Mouse (Mus musculus) myocyte (in vitro differentiated cells): ENCODE measurements around the gene Gtpbp3.
A peak's percentile ranks its signal among the peaks of the same experiment; 100 is the strongest.

Experiments used
- CEBPB ChIP-seq: IDR thresholded peaks from 2 replicates; pipeline ENCODE4 v1.6.1; 2011; ENCODE audit warnings: mild to moderate bottlenecking, moderate library complexity; ENCODE audit not compliant: poor library complexity, insufficient read depth, severe bottlenecking
- E2F4 ChIP-seq: IDR thresholded peaks from one replicate; pipeline ENCODE4 v1.6.1; 2011; ENCODE audit warnings: mild to moderate bottlenecking, control low read depth, moderate library complexity; ENCODE audit not compliant: insufficient read depth
- MAX ChIP-seq: IDR thresholded peaks from one replicate; pipeline ENCODE4 v1.6.1; 2011; ENCODE audit warnings: low read depth, mild to moderate bottlenecking, control low read depth
- MYOD1 ChIP-seq, 3 experiments: IDR thresholded peaks; one replicate each; pipeline ENCODE4 v1.6.1; 2011; ENCODE audit warnings: control low read depth in 2 of 3, low read depth in 2 of 3, mild to moderate bottlenecking in 2 of 3, moderate library complexity in 1 of 3; ENCODE audit not compliant: insufficient read length in 2 of 3, control insufficient read depth in 1 of 3
- MYOG ChIP-seq, 3 experiments: IDR thresholded peaks; one replicate each; pipeline ENCODE4 v1.6.1; 2011; ENCODE audit warnings: control low read depth in 2 of 3, low read depth in 2 of 3, mild to moderate bottlenecking in 2 of 3; ENCODE audit not compliant: insufficient read length in 2 of 3, control insufficient read depth in 1 of 3, insufficient read depth in 1 of 3
- POLR2A ChIP-seq: IDR thresholded peaks from one replicate; pipeline ENCODE4 v1.6.1; 2011; ENCODE audit warnings: low read depth, mild to moderate bottlenecking, control low read depth, moderate library complexity; ENCODE audit not compliant: insufficient read length
- POLR2AphosphoS2 ChIP-seq: IDR thresholded peaks from one replicate; pipeline ENCODE4 v1.6.1; 2011; ENCODE audit warnings: low read depth, control low read depth; ENCODE audit not compliant: insufficient read length
- REST ChIP-seq: IDR thresholded peaks from one replicate; pipeline ENCODE4 v1.6.1; 2011; ENCODE audit warnings: mild to moderate bottlenecking, control low read depth, moderate library complexity; ENCODE audit not compliant: insufficient read depth, insufficient read length
- TCF12 ChIP-seq: IDR thresholded peaks from one replicate; pipeline ENCODE4 v1.6.1; 2011; ENCODE audit warnings: mild to moderate bottlenecking, control low read depth; ENCODE audit not compliant: poor library complexity, insufficient read depth, severe bottlenecking
- TCF3 ChIP-seq: IDR thresholded peaks from one replicate; pipeline ENCODE4 v1.6.1; 2011; ENCODE audit warnings: low read depth, control low read depth; ENCODE audit not compliant: insufficient read length
- USF1 ChIP-seq: IDR thresholded peaks from one replicate; pipeline ENCODE4 v1.6.1; 2011; ENCODE audit warnings: low read depth, mild to moderate bottlenecking, control low read depth, moderate library complexity

DNA sequence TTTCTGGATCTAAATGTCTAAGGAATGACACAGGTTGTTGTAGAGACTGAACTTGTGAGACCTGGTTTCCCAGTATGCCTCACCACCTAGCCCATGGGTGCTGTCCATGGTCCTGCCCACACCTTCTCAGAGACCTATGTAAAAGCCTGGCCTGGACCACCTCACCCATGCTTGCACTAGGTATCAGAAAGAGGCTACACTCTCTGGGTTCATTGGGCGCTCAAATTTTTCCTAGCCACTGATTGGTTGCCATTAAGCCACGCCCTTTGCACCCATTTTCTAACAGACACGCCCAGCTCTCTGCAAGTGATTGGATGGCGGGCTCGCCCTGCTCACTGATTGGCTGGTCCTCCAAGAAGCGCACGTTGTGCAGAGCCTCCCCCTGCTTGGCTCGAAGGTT is 4.0 kb upstream of the Gtpbp3 start:
- TF ChIP-seq POLR2A (no peak), E2F4 (no peak), REST (peak; percentile 85), TCF12 (no peak), MYOG (IDR thresholded peaks at IDR 0.05; ENCODE audit: control insufficient read depth in 1 of 3, insufficient read depth in 1 of 3, insufficient read length in 2 of 3, low read depth in 2 of 3) (no peak), POLR2AphosphoS2 (no peak), USF1 (no peak), MAX (no peak), TCF3 (no peak), MYOD1 (IDR thresholded peaks at IDR 0.05; ENCODE audit: control insufficient read depth in 1 of 3, insufficient read length in 2 of 3, low read depth in 2 of 3) (no peak), CEBPB (no peak)
